Mouse (Mus musculus) fat pad, adult 2 months (tissue): Measurements from ENCODE around the gene Rprd1b.

Experiments
- DNase-seq: peaks from one replicate; pipeline ENCODE4 v3.0.0-alpha.2; 2011; ENCODE audit warnings: low read depth, low spot score; ENCODE audit errors: extremely low read depth

Gene Rprd1b

DNA sequence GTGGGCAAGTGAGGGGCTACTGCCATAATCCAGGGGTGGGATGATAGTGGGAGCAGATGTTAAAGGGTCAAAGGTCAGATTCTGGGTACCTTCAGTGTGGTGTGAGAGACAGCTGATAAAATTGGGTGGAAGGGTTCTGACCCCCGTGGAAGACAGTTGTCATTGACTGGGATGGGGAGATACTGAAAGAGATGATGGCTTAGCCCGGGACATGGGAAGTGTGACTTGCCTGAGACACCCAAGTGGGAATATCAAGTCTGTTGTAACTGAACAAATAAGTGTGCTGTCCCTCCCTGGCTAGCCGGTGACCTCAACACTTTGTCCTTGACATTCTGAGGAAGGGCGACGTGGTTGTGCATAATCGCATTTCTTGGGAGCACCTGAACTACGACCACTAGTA, 141.5 kb downstream of the Rprd1b start:
- DNase-seq, result no peak

DNA sequence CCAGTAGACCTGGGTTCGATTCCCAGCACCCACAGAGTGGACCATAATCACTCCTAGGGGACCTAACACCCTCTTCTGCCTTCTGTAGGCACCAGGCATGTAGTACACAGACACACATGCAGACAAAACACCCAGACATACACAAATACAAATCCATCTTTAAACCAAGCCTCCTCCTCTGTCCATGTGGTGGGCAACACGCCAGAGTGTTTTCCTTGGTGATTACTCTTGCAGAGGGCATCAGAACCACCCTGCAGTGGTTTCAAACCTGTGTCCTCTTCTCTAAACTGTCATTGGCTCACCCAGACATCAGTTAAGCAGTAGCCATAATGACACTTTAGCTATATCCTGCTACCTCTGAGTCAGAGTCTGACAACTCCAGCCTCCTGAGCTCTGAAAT, 142.1 kb downstream of the Rprd1b start:
- DNase-seq, result no peak

DNA sequence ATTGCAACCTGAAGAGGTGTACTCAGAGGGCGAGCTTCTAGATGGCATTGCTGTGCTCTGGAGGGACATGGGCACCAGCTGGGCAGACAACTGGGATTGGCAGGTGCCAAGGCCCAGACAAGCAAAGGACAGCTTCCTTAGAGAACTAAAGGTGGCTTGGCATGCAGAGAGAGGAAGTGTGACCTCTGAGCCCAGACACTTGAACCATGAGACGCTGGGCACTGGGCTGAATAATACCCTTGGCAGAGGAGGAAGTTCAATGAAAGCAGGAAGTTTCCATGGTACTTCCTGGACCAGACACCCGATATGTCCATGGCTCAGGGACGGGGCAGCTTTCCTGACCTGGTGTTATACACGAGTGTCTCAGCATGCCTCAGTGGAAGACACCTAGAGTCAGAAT, 146.1 kb downstream of the Rprd1b start:
- DNase-seq, result no peak

DNA sequence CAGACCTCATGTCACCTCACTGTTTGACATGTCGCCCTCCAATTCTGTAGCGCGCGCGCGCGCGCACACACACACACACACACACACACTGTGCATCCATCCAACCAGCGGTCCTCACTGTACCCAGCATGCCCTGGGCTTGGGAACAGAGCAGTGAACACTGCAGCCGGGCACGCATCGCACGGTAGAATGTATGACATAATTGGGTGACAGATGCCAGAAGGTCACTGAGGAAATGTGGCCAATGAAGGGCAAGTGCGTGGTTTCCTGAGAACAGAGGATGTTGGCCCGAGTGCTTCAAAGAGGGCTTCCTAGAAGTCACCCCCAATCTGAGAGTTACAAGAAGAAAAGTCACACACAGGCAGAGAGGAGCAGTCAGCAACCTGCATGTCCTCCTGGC, 146.7 kb downstream of the Rprd1b start:
- no peak for DNase-seq

DNA sequence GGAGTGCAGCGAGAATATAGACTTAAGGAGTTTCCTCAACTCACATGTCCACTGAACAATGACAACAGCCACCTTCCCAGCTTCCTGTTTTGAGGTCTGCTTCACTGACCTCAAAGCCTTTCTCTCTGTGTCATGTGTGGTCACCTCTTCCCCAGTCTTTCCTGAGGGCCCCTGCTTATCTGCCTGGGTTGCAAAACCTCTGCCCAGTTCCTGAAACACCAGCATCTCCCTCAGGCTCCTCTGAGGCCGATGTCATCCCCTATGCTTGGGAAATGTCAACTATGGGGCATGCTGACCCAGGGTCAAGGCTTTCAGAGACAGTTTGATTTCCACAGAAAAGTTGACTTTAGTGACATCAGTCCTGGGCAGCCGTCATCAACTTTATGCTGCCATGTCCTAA, 147.1 kb downstream of the Rprd1b start:
- no peak for DNase-seq

DNA sequence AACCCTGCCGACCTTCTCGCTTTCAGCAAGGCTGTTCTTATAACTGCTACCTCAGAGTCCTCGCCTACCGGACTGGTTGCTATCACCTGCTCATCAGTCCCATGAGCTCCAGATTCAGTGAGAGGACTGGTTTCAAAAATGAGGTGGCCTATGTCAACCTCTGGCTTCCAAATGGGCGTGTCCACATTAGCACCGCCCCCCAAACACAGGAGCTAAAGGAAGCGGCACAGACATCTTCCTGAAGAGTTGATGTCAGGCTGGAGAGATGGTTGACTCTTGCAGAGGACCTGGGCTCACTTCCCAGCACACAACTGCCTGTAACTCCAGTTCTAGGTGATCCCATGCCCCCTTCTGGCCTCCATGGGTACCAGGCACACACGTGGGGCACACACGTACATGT, 148.5 kb downstream of the Rprd1b start:
- DNase-seq, result no peak

DNA sequence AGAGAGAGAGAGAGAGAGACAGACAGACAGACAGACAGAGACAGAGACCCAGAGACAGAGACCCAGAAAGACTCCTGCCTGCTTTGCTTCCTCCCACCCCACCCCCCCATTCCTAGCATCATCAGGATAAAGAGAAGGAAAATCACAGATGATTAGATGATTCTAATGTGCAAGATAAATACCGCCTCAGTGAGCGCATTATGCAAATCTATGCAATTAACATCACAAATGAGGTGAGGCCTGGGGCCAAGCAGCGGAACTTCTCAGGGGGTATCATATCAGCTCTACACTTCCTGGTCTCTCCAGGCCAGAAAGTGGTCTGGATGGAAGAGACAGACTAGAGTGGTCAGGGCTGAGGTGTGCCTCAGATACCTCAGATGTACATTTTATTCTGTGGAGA, 149.3 kb downstream of the Rprd1b start:
- no peak for DNase-seq

DNA sequence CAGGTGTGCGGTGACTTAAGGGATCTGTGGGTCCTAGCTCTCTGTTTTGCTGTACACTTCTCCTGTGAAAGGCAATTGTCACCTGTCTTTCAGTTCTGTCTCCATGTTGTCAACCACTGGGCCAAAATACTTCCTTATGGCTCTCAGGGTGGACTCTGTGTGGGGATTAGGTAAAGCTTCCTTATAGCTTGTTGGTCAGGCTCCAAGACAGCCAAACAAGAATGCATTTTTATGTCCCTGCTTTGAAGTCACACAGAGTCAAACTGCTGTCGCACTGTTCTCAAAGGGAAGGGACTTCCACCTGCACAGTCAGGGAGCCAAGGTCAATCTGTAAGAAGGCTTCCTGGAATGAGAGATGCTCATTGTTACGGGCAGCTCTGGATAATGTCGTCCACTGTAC, 149.8 kb downstream of the Rprd1b start:
- DNase-seq, result no peak

DNA sequence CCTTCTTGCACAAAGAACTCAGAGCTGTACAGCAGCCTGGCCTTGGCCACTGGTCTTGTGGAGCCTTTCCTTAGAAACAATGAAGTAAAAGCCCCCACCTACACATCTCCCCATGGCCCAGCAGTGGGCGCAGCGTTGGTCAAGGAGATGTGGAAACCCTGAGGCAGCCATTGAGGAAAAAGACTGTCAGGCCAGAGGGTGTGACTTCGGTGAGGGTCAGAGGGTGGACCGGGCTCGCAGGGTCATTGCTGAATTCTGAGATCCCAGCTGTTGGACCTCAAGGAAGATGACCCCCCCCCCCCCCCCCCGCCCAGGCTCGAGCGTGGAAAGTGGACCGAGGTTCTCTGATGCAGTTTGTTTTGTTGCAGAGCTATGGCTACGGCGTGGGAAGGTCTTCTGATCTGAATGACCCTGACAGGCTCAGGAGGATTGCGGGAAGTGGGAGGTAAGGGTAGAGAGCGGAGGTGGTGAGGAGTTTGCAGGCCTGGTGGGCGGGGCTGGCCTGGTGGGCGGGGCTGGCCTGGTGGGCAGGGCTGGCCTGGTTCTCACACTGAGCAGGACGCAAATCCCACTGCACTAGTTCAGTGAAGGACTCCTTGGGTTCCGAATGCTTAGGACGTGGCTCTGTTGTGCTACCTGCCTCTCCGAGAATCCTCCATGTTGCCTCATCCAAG, 150.5 kb downstream of the Rprd1b start:
- no peak for DNase-seq

DNA sequence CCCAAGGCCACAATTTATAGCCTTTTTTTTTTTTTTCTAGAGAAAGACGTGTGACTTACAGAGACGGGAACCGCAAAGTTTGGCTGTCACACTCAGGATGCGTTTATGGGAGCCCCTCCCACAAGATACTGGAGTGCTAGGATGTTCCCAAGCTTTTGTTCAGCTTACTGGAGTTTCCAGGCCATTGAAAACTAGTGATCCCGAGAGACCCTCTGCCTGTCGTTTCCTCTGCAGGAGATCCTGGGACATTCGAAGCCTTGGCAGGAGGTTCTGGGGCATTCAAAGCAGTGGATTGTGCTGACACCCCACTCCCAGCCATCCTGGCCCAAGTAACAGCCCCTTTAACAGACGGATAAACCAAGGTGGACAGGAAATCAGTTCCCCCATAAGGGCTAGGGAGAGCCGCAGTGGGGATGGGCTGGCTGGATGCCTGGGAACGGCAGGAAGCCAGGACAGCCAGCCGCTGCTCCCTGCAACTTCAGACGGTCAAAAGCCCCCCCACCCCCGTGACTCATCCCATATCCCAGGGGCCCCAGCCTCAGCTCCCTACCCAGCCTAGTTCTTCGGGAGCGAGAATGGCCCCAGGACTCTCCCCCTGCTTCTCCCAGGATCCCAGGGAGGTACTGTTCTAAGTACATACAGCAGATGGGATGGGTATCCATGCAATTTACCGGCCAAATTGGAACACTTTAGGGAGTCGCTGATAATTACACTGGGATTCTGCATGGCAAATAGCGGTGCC, 151.2 kb downstream of the Rprd1b start:
- no peak for DNase-seq

DNA sequence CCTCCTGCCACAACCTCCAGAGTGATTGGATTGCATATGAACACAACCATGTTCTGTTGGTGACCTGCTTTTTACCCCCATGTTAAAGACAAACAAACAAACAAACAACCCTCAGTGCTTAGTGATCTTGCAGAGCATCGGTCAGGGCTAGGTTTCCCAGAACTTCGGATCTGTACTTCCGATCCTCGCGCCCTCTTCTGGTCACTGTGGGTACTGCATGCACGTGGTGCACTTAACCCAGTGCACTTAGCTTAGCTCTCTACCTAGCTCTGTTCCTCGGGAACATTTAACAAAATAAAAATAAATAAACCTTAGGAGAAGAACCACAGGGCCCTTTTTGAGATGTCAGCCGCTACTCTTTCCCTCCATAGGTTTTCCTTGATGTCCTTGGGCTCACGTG, 152.5 kb downstream of the Rprd1b start:
- DNase-seq, result no peak
